Mouse (Mus musculus) midbrain, embryonic 11.5 days (tissue): ENCODE results near the gene Phf21a. TPM values are rescaled to one million over a fixed set of nuclear protein-coding genes. Genes with fewer than 3 reads are reported as not detected.

Experiments used
- ATAC-seq: fragments of 200-750 bp; cut with Nextera tagmentation; 2 replicates; pipeline ENCODE4 v1.8.0; 2017; ENCODE audit warnings: moderate TSS enrichment, moderate library complexity; ENCODE audit not compliant: low FRiP score
- DNase-seq: peaks from one replicate; pipeline ENCODE4 v3.0.0; 2015; ENCODE audit warnings: low spot score; ENCODE audit errors: missing footprints
- H3K27ac ChIP-seq: fragments of 300-500 bp; sonication (generic); 2 replicates; pipeline ENCODE4 v1.5.1; 2014; ENCODE audit warnings: low read depth, low read length
- H3K27me3 ChIP-seq: fragments of 300-500 bp; sonication (generic); 2 replicates; pipeline ENCODE4 v1.6.1; 2014; ENCODE audit warnings: mild to moderate bottlenecking, low read length, moderate library complexity, mixed read lengths; ENCODE audit not compliant: control insufficient read depth, insufficient read depth
- H3K36me3 ChIP-seq: fragments of 300-500 bp; sonication (generic); 2 replicates; pipeline ENCODE4 v1.6.1; 2014; ENCODE audit warnings: mild to moderate bottlenecking, low read length, moderate library complexity, mixed read lengths; ENCODE audit not compliant: control insufficient read depth, insufficient read depth
- H3K4me1 ChIP-seq: fragments of 300-500 bp; sonication (generic); 2 replicates; pipeline ENCODE4 v1.6.1; 2014; ENCODE audit warnings: low read length; ENCODE audit not compliant: control insufficient read depth, insufficient read depth
- H3K4me2 ChIP-seq: fragments of 300-500 bp; sonication (generic); 2 replicates; pipeline ENCODE4 v1.6.1; 2014; ENCODE audit warnings: mild to moderate bottlenecking, moderate library complexity
- H3K4me3 ChIP-seq: fragments of 300-500 bp; sonication (generic); 2 replicates; pipeline ENCODE4 v1.5.1; 2014; ENCODE audit warnings: low read depth, low read length
- H3K9ac ChIP-seq: fragments of 300-500 bp; sonication (generic); 2 replicates; pipeline ENCODE4 v1.6.1; 2014; ENCODE audit warnings: low read length
- H3K9me3 ChIP-seq: fragments of 300-500 bp; sonication (generic); 2 replicates; pipeline ENCODE4 v1.6.1; 2016; ENCODE audit warnings: low read length; ENCODE audit not compliant: control insufficient read depth
- WGBS: fragments of 180-500 bp; shearing (Covaris S2); extraction: QIAGEN DNeasy Blood & Tissue Kit; methylation state at CpG from one replicate; pipeline ENCODE4 v1.1.7; 2014; 5-methylcytosine and 5-hydroxymethylcytosine counted together
- polyA plus RNA-seq: library from polyadenylated mRNA; unstranded; fragments of >200 nt; fragmentation: Nextera tagmentation; extraction: Ambion mirVana; gene quantifications from 2 replicates; pipeline ENCODE4 v1.2.1, GENCODE M21; 2014

Gene Phf21a
- polyA plus RNA-seq, 1 experiment from 2014 or later = 34.4 TPM

- WGBS = under 1% methylated on average over 29 of the region's 29 CpGs
- Histone ChIP-seq H3K9ac (0 out of 2 replicates have a peak overlapping the region, but pooled peaks have one; percentile 39), H3K27me3 (peaks cover 38% of the 10 kb centered on the region), H3K4me1 (peaks cover 14% of the 10 kb centered on the region), H3K27ac (no peak overlapping the region), H3K4me2 (peak overlapping the region; percentile 98), H3K4me3 (peak overlapping the region; percentile 58), H3K36me3 (no peaks in the 10 kb centered on the region), H3K9me3 (no peaks in the 10 kb centered on the region)
- DNase-seq (peak; percentile 99), ATAC-seq (peak; percentile 39)
These were observed 34.4 kb upstream of the Phf21a start for GRCm38 (mm10) chr2:92058469-92058868.

GRCm38 (mm10) chr2:92058936-92059335 lies 34.0 kb upstream of the Phf21a start:
- Histone ChIP-seq H3K36me3 (no peaks in the 10 kb centered on the region), H3K4me2 (peak overlapping the region; percentile 98), H3K4me3 (peak overlapping the region; percentile 58), H3K4me1 (peaks cover 14% of the 10 kb centered on the region), H3K9ac (0 out of 2 replicates have a peak overlapping the region, but pooled peaks have one; percentile 39), H3K27ac (no peak overlapping the region), H3K27me3 (peaks cover 38% of the 10 kb centered on the region), H3K9me3 (no peaks in the 10 kb centered on the region)
- 3% methylated on average over 11 of the region's 11 CpGs for WGBS
- no peak for DNase-seq
- no peak for ATAC-seq

DNA sequence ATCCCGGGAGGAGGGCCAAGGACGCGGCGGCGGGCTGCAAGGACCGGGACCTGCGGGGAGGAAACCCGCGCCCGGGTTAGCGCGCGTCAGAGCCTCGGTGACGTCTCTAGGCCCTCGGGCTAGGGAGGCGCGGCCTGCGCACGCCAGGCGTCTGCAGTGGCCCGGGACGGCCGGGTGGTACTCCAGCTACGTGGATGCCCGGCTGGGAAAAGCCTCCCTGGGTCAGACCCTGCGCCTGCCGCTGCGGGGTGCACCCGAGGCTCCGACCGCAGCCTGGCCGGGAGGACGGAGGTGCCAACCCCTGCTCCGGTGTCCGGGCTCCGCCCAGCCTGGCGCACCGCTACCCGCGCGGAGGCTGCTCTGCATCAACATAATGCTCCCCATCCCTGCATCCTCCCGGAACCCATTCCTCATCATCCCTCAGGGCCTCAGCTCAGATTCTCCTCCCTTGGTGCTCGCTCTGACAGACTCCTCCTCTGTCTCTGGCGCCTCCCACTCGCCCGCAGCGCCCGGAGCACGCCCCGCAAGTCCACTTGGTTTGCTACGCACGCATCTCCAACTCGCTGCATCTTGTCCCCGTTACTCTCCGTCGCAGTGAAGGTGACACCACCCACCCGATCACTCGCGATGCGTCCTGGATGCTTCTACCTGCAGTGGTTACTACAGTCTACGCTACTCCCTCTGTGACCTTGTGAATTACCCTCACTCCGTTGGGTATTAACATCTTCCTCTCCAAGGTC lies 33.3 kb upstream of the Phf21a start:
- ATAC-seq = peak; percentile 77
- Histone ChIP-seq H3K36me3 (no peaks in the 10 kb centered on the region), H3K4me2 (peak overlapping the region; percentile 98), H3K27me3 (peaks cover 31% of the 10 kb centered on the region), H3K9ac (peak overlapping the region; percentile 58), H3K4me3 (peak overlapping the region; percentile 58), H3K4me1 (peaks cover 14% of the 10 kb centered on the region), H3K27ac (peak overlapping the region; percentile 8; the same call in 1 of the 2 replicates), H3K9me3 (no peaks in the 10 kb centered on the region)
- WGBS = under 1% methylated on average over 62 of the region's 63 CpGs
- DNase-seq = peak; percentile 96

- Histone ChIP-seq H3K36me3 (no peaks in the 10 kb centered on the region), H3K9me3 (no peaks in the 10 kb centered on the region), H3K27ac (no peak overlapping the region), H3K4me1 (peaks cover 14% of the 10 kb centered on the region), H3K9ac (no peak overlapping the region), H3K4me3 (peak overlapping the region; percentile 58), H3K27me3 (peaks cover 27% of the 10 kb centered on the region), H3K4me2 (peak overlapping the region; percentile 98)
- ATAC-seq = no peak
- 13% methylated on average over 6 of the region's 6 CpGs for WGBS
- no peak for DNase-seq
These were observed 32.6 kb upstream of the Phf21a start for GRCm38 (mm10) chr2:92060291-92060690.

- 74% methylated on average over 5 of the region's 5 CpGs for WGBS
- Histone ChIP-seq H3K4me2 (no peak overlapping the region), H3K27me3 (peaks cover 27% of the 10 kb centered on the region), H3K27ac (no peak overlapping the region), H3K4me1 (peaks cover 7% of the 10 kb centered on the region), H3K4me3 (no peak overlapping the region), H3K9ac (no peak overlapping the region), H3K9me3 (no peaks in the 10 kb centered on the region), H3K36me3 (no peaks in the 10 kb centered on the region)
- no peak for ATAC-seq
- DNase-seq = no peak
These were observed 31.6 kb upstream of the Phf21a start for GRCm38 (mm10) chr2:92061337-92061736.

- Histone ChIP-seq H3K36me3 (no peaks in the 10 kb centered on the region), H3K4me3 (no peak overlapping the region), H3K9me3 (no peaks in the 10 kb centered on the region), H3K27me3 (peaks cover 19% of the 10 kb centered on the region), H3K4me1 (peaks cover 7% of the 10 kb centered on the region), H3K27ac (no peak overlapping the region), H3K4me2 (no peak overlapping the region), H3K9ac (no peak overlapping the region)
- DNase-seq = no peak
- 70% methylated on average over 5 of the region's 5 CpGs for WGBS
- no peak for ATAC-seq
These were observed 29.8 kb upstream of the Phf21a start for GRCm38 (mm10) chr2:92063106-92063505.

DNA sequence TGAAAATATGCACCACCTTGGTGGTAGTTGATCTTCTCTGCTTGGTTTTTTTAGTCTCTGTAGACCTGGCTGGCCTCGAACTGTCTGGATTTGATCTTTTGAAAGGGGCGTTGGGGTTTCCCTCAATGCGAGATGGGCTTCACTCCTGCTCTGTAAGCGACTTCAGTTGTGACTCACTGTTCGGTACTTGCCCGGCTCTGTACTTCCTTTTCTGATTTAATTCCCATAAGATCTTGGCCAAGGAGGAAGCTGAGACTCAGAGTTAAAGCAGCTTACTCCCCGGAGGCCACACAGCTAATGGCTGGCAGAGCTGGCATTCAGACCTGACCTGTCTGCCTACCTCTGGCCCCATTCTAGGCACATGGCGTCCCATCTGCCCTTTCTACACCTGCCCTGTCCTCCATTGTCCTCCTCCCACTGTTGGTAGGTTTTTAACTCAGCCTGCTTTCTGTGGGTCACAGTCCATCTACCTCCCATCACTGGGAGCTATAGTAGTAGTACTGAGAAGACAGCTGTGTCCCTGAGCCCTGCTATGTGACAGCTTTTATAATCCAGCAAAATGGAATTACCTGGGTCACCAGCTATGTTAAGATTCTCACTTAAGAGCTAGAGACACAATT lies 27.5 kb upstream of the Phf21a start:
- Histone ChIP-seq H3K4me3 (no peak overlapping the region), H3K9me3 (no peaks in the 10 kb centered on the region), H3K36me3 (no peaks in the 10 kb centered on the region), H3K27ac (no peak overlapping the region), H3K4me2 (no peak overlapping the region), H3K9ac (no peak overlapping the region), H3K4me1 (no peaks in the 10 kb centered on the region), H3K27me3 (peaks cover 8% of the 10 kb centered on the region)
- WGBS = 88% methylated on average over 8 of the region's 8 CpGs
- DNase-seq = no peak
- ATAC-seq = no peak

GRCm38 (mm10) chr2:92065938-92066337 lies 27.0 kb upstream of the Phf21a start:
- no peak overlapping the region for H3K27ac ChIP-seq
- H3K36me3 ChIP-seq = no peaks in the 10 kb centered on the region
- 69% methylated on average over 6 of the region's 6 CpGs for WGBS
- H3K4me3 ChIP-seq = no peak overlapping the region
- no peak overlapping the region for H3K9ac ChIP-seq
- H3K4me2 ChIP-seq = no peak overlapping the region
- no peaks in the 10 kb centered on the region for H3K9me3 ChIP-seq
- H3K4me1 ChIP-seq = no peaks in the 10 kb centered on the region
- H3K27me3 ChIP-seq = peaks cover 3% of the 10 kb centered on the region; the same call in 1 of the 2 replicates
- DNase-seq = no peak
- no peak for ATAC-seq

- no peaks in the 10 kb centered on the region for H3K27me3 ChIP-seq
- no peak overlapping the region for H3K27ac ChIP-seq
- H3K9me3 ChIP-seq = no peaks in the 10 kb centered on the region
- H3K4me3 ChIP-seq = no peak overlapping the region
- DNase-seq (no peak), ATAC-seq (no peak)
- WGBS = 76% methylated on average over 1 of the region's 1 CpGs
- H3K4me1 ChIP-seq = no peaks in the 10 kb centered on the region
- no peaks in the 10 kb centered on the region for H3K36me3 ChIP-seq
- no peak overlapping the region for H3K9ac ChIP-seq
- no peak overlapping the region for H3K4me2 ChIP-seq
These were observed 26.0 kb upstream of the Phf21a start for GRCm38 (mm10) chr2:92066899-92067298.
